17 mouse cellular contexts compared by ENCODE assay signal in genomic region chr7:107573856-107574255, GRCm38 (mm10). TPM values are rescaled to one million over a fixed set of nuclear protein-coding genes. Genes with fewer than 3 reads are reported as not detected.
DNase-seq lines count a peak whose midpoint lies in the region; ATAC-seq and TF ChIP-seq lines count a peak whose summit lies in the region.
"Had no signal": no experiment of that assay in that cellular context is flagged by ENCODE, and none has a peak within 500 bp of the region (broad histone marks: within the 10 kb centered on the region; RNA-seq: fewer than 3 reads in every experiment).

No protein-coding gene starts in this region.

- no peaks in the 10 kb centered on the region for H3K9me3 ChIP-seq in hindbrain, postnatal 0 days (ENCODE audit: low read length)
- H3K9me3 ChIP-seq in hindbrain, embryonic 12.5 days (replicated peaks): no peaks in the 10 kb centered on the region
- H3K9me3 ChIP-seq: forebrain, embryonic 12.5 days had no signal

- H3K27me3 ChIP-seq in hindbrain, postnatal 0 days (ENCODE audit: insufficient read depth, low read length): no peaks in the 10 kb centered on the region
- H3K27me3 ChIP-seq in hindbrain, embryonic 12.5 days: no peaks in the 10 kb centered on the region
- H3K27me3 ChIP-seq: embryonic facial prominence, embryonic 12.5 days; forebrain, embryonic 12.5 days; limb, embryonic 12.5 days had no signal

- no peaks in the 10 kb centered on the region for H3K4me1 ChIP-seq in hindbrain, postnatal 0 days (ENCODE audit: insufficient read depth, low read length)
- no peaks in the 10 kb centered on the region for H3K4me1 ChIP-seq in hindbrain, embryonic 12.5 days
- H3K4me1 ChIP-seq: forebrain, embryonic 12.5 days had no signal

- DNase-seq in hindbrain, postnatal 0 days (ENCODE audit: low spot score): no peak
- DNase-seq in lung, postnatal 36 days: peak; percentile 17
- no peak for DNase-seq in lung, postnatal 25 days (ENCODE audit: low spot score)
- DNase-seq in ES-CJ7 (ENCODE audit: low read depth, low spot score): peak; percentile 68
- no peak for DNase-seq in right cerebral cortex, postnatal 14 days
- DNase-seq: cerebellum, adult 9-10 months; gastrocnemius, postnatal 10 days; heart, postnatal 10 days; layer of hippocampus, adult 9-11 months had no signal

- no peak overlapping the region for H3K4me3 ChIP-seq in hindbrain, postnatal 0 days (ENCODE audit: low read length)
- no peak overlapping the region for H3K4me3 ChIP-seq in hindbrain, embryonic 12.5 days
- H3K4me3 ChIP-seq: embryonic facial prominence, embryonic 12.5 days; forebrain, embryonic 12.5 days; limb, embryonic 12.5 days; myocyte had no signal

- ATAC-seq in hindbrain, postnatal 0 days: no peak
- ATAC-seq in hindbrain, embryonic 12.5 days (ENCODE audit: low FRiP score): no peak
- ATAC-seq in megakaryocyte-erythroid progenitor cell, adult 5-6 weeks (replicated peaks; ENCODE audit: low FRiP score, low TSS enrichment, poor library complexity, severe bottlenecking): peak; percentile 63; the same call in 1 of the 2 replicates

- H3K9ac ChIP-seq in hindbrain, postnatal 0 days (replicated peaks; ENCODE audit: low read length): no peak overlapping the region
- H3K9ac ChIP-seq in hindbrain, embryonic 12.5 days: no peak overlapping the region
- H3K9ac ChIP-seq: embryonic facial prominence, embryonic 12.5 days; forebrain, embryonic 12.5 days; limb, embryonic 12.5 days had no signal

- no peak overlapping the region for H3K4me2 ChIP-seq in hindbrain, postnatal 0 days (ENCODE audit: low read depth, low read length)
- no peak overlapping the region for H3K4me2 ChIP-seq in hindbrain, embryonic 12.5 days (replicated peaks)
- H3K4me2 ChIP-seq: embryonic facial prominence, embryonic 12.5 days; forebrain, embryonic 12.5 days; limb, embryonic 12.5 days had no signal

- TF ChIP-seq CTCF in hindbrain, postnatal 0 days (IDR thresholded peaks at IDR 0.05; ENCODE audit: low read depth): peak; percentile 21; the same call in 1 of the 2 replicates

- H3K27ac ChIP-seq in hindbrain, postnatal 0 days: no peak overlapping the region
- H3K27ac ChIP-seq in hindbrain, embryonic 12.5 days: no peak overlapping the region
- H3K27ac ChIP-seq: embryonic facial prominence, embryonic 12.5 days; forebrain, embryonic 12.5 days; limb, embryonic 12.5 days; macrophage had no signal

- no peaks in the 10 kb centered on the region for H3K36me3 ChIP-seq in hindbrain, postnatal 0 days (ENCODE audit: insufficient read depth, low read length)
- no peaks in the 10 kb centered on the region for H3K36me3 ChIP-seq in hindbrain, embryonic 12.5 days
- H3K36me3 ChIP-seq: forebrain, embryonic 12.5 days had no signal

- 60% methylated on average over 2 of the region's 2 CpGs for WGBS in hindbrain, postnatal 0 days
- 48% methylated on average over 2 of the region's 2 CpGs for WGBS in hindbrain, embryonic 12.5 days

RNA-seq across cellular contexts. Expression of gene Olfml1, which starts 6.6 kb away (rescaled TPM):
- total RNA-seq in hindbrain, postnatal 0 days (2014; rRNA removed): 4.2 and 5.5 TPM in 2 replicates
- polyA plus RNA-seq in hindbrain, postnatal 0 days (2015; fragmentation: Nextera tagmentation; extraction: Ambion mirVana): 5.8 and 6.0 TPM in 2 replicates
- 14.7 and 15.2 TPM in 2 replicates for polyA plus RNA-seq in hindbrain, embryonic 12.5 days (2016; fragmentation: Nextera tagmentation; extraction: Ambion mirVana)
- total RNA-seq in megakaryocyte-erythroid progenitor cell, adult 5-6 weeks (2014; fragmentation: Nextera tagmentation): not detected in 2 replicates
- not detected in 2 replicates for total RNA-seq in megakaryocyte-erythroid progenitor cell, adult 5-6 weeks (2017)
- polyA plus RNA-seq: macrophage, myocyte had no signal

RNA-seq across cellular contexts. Expression of gene Ppfibp2, which starts 21.2 kb away (rescaled TPM):
- 3.0 and 3.4 TPM in 2 replicates for total RNA-seq in hindbrain, postnatal 0 days (2014; rRNA removed)
- 2.3 and 3.2 TPM in 2 replicates for polyA plus RNA-seq in hindbrain, postnatal 0 days (2015; fragmentation: Nextera tagmentation; extraction: Ambion mirVana)
- polyA plus RNA-seq in hindbrain, embryonic 12.5 days (2016; fragmentation: Nextera tagmentation; extraction: Ambion mirVana): 5.3 and 8.2 TPM in 2 replicates
- total RNA-seq in megakaryocyte-erythroid progenitor cell, adult 5-6 weeks (2014; fragmentation: Nextera tagmentation): 0.66 and 1.5 TPM in 2 replicates
- total RNA-seq in megakaryocyte-erythroid progenitor cell, adult 5-6 weeks (2017): 1.0 and 3.6 TPM in 2 replicates

RNA-seq across cellular contexts. Expression of gene 5330417H12Rik, which starts 51.1 kb away (rescaled TPM):
- not detected in 2 replicates for total RNA-seq in hindbrain, postnatal 0 days (2014; rRNA removed)
- not detected in 2 replicates for polyA plus RNA-seq in hindbrain, postnatal 0 days (2015; fragmentation: Nextera tagmentation; extraction: Ambion mirVana)
- polyA plus RNA-seq in hindbrain, embryonic 12.5 days (2016; fragmentation: Nextera tagmentation; extraction: Ambion mirVana): not detected in 2 replicates
- not detected in 2 replicates for total RNA-seq in megakaryocyte-erythroid progenitor cell, adult 5-6 weeks (2014; fragmentation: Nextera tagmentation)
- total RNA-seq in megakaryocyte-erythroid progenitor cell, adult 5-6 weeks (2017): not detected in 2 replicates
- total RNA-seq: gastrocnemius, postnatal 10 days; heart, postnatal 10 days had no signal
- polyA plus RNA-seq: forebrain, embryonic 12.5 days; intestine, embryonic 14.5 days; limb, embryonic 12.5 days; macrophage; myocyte had no signal

Comparison
In these comparisons a context has a peak if more than half of its experiments do, and no peak if none do; other contexts are left out.
1. DNase-seq: peak in lung, postnatal 36 days (single experiment) and ES-CJ7 (single experiment); none in hindbrain, postnatal 0 days (single experiment), lung, postnatal 25 days (single experiment) and right cerebral cortex, postnatal 14 days (single experiment).